Mouse (Mus musculus) liver, postnatal 0 days (tissue): ENCODE data around the gene Eral1. TPM values are rescaled to one million over a fixed set of nuclear protein-coding genes. Genes with fewer than 3 reads are reported as not detected.

ENCODE experiments used
- ATAC-seq: fragments of 200-750 bp; cut with Nextera tagmentation; 2 replicates; pipeline ENCODE4 v1.8.0; 2017; ENCODE audit warnings: mild to moderate bottlenecking, moderate library complexity
- DNase-seq: peaks from one replicate; pipeline ENCODE4 v3.0.0-alpha.2; 2016
- H3K27ac ChIP-seq: fragments of 300-500 bp; sonication (generic); 2 replicates; pipeline ENCODE4 v1.5.1; 2014; ENCODE audit warnings: antibody characterized with exemption, moderate library complexity, mild to moderate bottlenecking, low read depth
- H3K27me3 ChIP-seq: fragments of 300-500 bp; sonication (generic); 2 replicates; pipeline ENCODE4 v1.6.1; 2014; ENCODE audit warnings: low read length, control low read depth, mixed read lengths; ENCODE audit not compliant: insufficient read depth
- H3K36me3 ChIP-seq: fragments of 300-500 bp; sonication (generic); replicated peaks from 2 replicates; pipeline ENCODE4 v1.6.1; 2014; ENCODE audit warnings: mild to moderate bottlenecking, control low read depth, low read length, moderate library complexity, mixed read lengths; ENCODE audit not compliant: insufficient read depth
- H3K4me1 ChIP-seq: fragments of 300-500 bp; sonication (generic); 2 replicates; pipeline ENCODE4 v1.6.1; 2014; ENCODE audit warnings: antibody characterized with exemption, mild to moderate bottlenecking, control low read depth; ENCODE audit not compliant: insufficient read depth
- H3K4me2 ChIP-seq: fragments of 300-500 bp; sonication (generic); 2 replicates; pipeline ENCODE4 v1.6.1; 2014; ENCODE audit warnings: low read depth, mild to moderate bottlenecking, low read length, moderate library complexity, mixed read lengths
- H3K4me3 ChIP-seq: fragments of 300-500 bp; sonication (generic); 2 replicates; pipeline ENCODE4 v1.5.1; 2014; ENCODE audit warnings: low read depth, low read length
- H3K9ac ChIP-seq: fragments of 300-500 bp; sonication (generic); replicated peaks from 2 replicates; pipeline ENCODE4 v1.6.1; 2014; ENCODE audit warnings: mild to moderate bottlenecking, moderate library complexity
- H3K9me3 ChIP-seq: fragments of 300-500 bp; sonication (generic); 2 replicates; pipeline ENCODE4 v1.6.1; 2016; ENCODE audit warnings: mild to moderate bottlenecking, control low read depth, low read length, mixed read lengths
- CTCF ChIP-seq: sonication (generic); IDR thresholded peaks from 2 replicates; pipeline ENCODE4 v1.5.1; 2016; ENCODE audit warnings: antibody characterized with exemption, low read depth
- EP300 ChIP-seq: IDR thresholded peaks from 2 replicates; pipeline ENCODE4 v1.6.1; 2016; ENCODE audit warnings: antibody characterized with exemption, low read depth, mild to moderate bottlenecking
- WGBS: fragments of 180-500 bp; shearing (Covaris S2); extraction: QIAGEN DNeasy Blood & Tissue Kit; methylation state at CpG from one replicate; pipeline ENCODE4 v1.1.7; 2014; ENCODE audit not compliant: insufficient replicate concordance; 5-methylcytosine and 5-hydroxymethylcytosine counted together
- polyA plus RNA-seq: library from polyadenylated mRNA; unstranded; fragments of >200 nt; fragmentation: Nextera tagmentation; extraction: Ambion mirVana; gene quantifications from 2 replicates; pipeline ENCODE4 v1.2.1, GENCODE M21; 2015

Eral1 gene
- polyA plus RNA-seq, 1 experiment from 2014 or later: 10.6 TPM

- no peak overlapping the region for H3K4me2 ChIP-seq
- H3K27me3 ChIP-seq: no peaks in the 10 kb centered on the region
- H3K27ac ChIP-seq: no peak overlapping the region
- no peaks in the 10 kb centered on the region for H3K36me3 ChIP-seq
- TF ChIP-seq EP300: no peak
- TF ChIP-seq CTCF: no peak
- no peak for DNase-seq
- H3K9me3 ChIP-seq: no peaks in the 10 kb centered on the region
- no peak for ATAC-seq
- no peak overlapping the region for H3K4me3 ChIP-seq
- peaks cover 36% of the 10 kb centered on the region for H3K4me1 ChIP-seq
- 89% methylated on average over 2 of the region's 2 CpGs for WGBS
- no peak overlapping the region for H3K9ac ChIP-seq
These were observed 33.4 kb upstream of the Eral1 start for GRCm38 (mm10) chr11:78113616-78114015.

- Histone ChIP-seq H3K9ac (no peak overlapping the region), H3K9me3 (no peaks in the 10 kb centered on the region), H3K4me3 (no peak overlapping the region), H3K27ac (no peak overlapping the region), H3K36me3 (peaks cover 11% of the 10 kb centered on the region), H3K4me1 (peaks cover 24% of the 10 kb centered on the region), H3K27me3 (no peaks in the 10 kb centered on the region), H3K4me2 (no peak overlapping the region)
- TF ChIP-seq CTCF: no peak
- no peak for TF ChIP-seq EP300
- DNase-seq: no peak
- ATAC-seq: no peak
- 85% methylated on average over 5 of the region's 5 CpGs for WGBS
These were observed 24.3 kb upstream of the Eral1 start for GRCm38 (mm10) chr11:78104501-78104900.

DNA sequence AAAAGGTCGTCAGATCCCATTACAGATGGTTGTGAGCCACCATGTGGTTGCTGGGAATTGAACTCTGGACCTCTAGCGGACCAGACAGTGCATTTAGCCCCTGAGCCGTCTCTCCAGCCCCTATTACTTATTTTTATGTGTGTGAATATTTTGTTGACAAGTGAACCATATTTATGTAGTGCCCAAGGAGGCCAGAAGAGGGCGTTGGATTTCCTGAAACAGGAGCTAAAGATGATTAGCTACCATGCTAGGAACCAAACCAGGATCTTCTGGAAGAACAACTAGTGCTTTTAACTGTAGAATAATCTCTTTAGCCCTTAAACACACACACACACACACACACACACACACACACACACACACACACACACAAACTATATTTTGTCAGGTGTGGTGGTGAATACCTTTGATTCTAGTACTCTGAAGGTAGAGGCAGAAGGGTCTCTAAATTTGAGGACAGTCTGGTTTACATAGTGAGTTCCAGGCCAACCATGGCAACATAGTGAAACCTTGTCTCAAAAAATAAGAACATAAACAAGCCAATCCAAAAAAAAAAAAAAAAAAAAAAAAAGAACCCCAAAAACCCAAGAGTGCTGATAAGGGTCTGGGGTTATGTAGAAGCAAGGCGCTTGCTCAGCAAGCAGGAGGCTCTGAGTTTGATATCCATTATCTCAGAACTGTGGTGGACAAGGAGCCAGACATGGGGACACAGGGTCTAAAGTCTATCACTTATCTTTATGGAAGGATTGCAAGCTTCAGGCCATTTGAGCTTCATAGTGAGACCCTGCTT lies 23.0 kb upstream of the Eral1 start:
- Histone ChIP-seq H3K27me3 (no peaks in the 10 kb centered on the region), H3K36me3 (peaks cover 11% of the 10 kb centered on the region), H3K4me2 (no peak overlapping the region), H3K4me1 (peaks cover 24% of the 10 kb centered on the region), H3K9ac (no peak overlapping the region), H3K9me3 (no peaks in the 10 kb centered on the region), H3K4me3 (no peak overlapping the region), H3K27ac (no peak overlapping the region; the same call in 1 of the 2 replicates)
- peak; percentile 56 for DNase-seq
- WGBS: 55% methylated on average over 5 of the region's 5 CpGs
- no peak for ATAC-seq
- peak; percentile 64 for TF ChIP-seq CTCF
- no peak for TF ChIP-seq EP300

DNA sequence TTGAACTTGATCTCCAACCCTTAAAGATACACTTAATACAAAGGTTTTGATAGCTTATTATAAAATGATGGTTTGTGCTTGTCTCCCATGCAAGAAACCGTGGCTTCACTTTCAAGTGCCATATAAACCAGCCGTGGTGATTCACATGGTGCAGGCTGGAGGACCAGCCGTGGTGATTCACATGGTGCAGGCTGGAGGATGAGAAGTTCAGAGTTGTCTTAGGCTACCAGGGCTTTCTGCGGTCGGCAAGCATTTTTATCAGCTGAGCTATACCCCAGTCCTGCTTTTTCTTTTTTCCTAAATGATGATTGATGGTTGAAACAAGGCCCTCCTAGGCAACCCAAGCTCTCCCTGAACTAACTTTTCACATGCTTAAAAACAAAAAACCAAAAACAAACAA lies 22.0 kb upstream of the Eral1 start:
- peaks cover 30% of the 10 kb centered on the region for H3K4me1 ChIP-seq
- H3K27me3 ChIP-seq: no peaks in the 10 kb centered on the region
- H3K4me2 ChIP-seq: no peak overlapping the region
- no peak for ATAC-seq
- no peaks in the 10 kb centered on the region for H3K9me3 ChIP-seq
- WGBS: 69% methylated on average over 5 of the region's 5 CpGs
- H3K4me3 ChIP-seq: no peak overlapping the region
- H3K27ac ChIP-seq: no peak overlapping the region
- TF ChIP-seq CTCF (no peak), EP300 (no peak)
- DNase-seq: no peak
- H3K36me3 ChIP-seq: peaks cover 9% of the 10 kb centered on the region
- no peak overlapping the region for H3K9ac ChIP-seq

GRCm38 (mm10) chr11:78100746-78101145 lies 20.6 kb upstream of the Eral1 start:
- ATAC-seq: no peak
- Histone ChIP-seq H3K9me3 (no peaks in the 10 kb centered on the region), H3K36me3 (peaks cover 6% of the 10 kb centered on the region), H3K4me2 (peak overlapping the region; percentile 40), H3K9ac (peak overlapping the region; percentile 21; the same call in 1 of the 2 replicates), H3K4me1 (peaks cover 37% of the 10 kb centered on the region), H3K27me3 (no peaks in the 10 kb centered on the region), H3K27ac (peak overlapping the region; percentile 59; the same call in 1 of the 2 replicates), H3K4me3 (peak overlapping the region; percentile 15; the same call in 1 of the 2 replicates)
- TF ChIP-seq EP300 (no peak), CTCF (no peak)
- 65% methylated on average over 11 of the region's 11 CpGs for WGBS
- DNase-seq: no peak

DNA sequence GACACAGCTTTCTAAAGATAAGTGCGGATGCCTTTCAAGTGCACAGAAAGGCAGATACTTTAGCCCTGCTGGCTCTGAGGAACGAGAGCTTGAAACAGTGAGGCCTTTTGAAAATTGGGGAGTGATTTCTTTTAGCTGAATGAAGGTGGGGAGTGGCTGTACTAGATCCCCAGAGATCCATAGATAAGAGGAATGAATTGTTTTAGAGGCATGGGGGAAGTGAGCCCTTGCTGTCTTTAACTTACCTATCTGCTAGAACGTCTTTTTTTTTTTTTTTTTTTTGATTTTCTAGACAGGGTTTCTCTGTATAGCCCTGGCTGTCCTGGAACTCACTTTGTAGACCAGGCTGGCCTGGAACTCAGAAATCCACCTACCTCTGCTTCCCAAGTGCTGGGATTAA lies 16.9 kb upstream of the Eral1 start:
- Histone ChIP-seq H3K9ac (no peak overlapping the region), H3K4me3 (no peak overlapping the region), H3K36me3 (peaks cover 6% of the 10 kb centered on the region; the same call in 1 of the 2 replicates), H3K27ac (no peak overlapping the region), H3K4me2 (peak overlapping the region; percentile 29; the same call in 1 of the 2 replicates), H3K4me1 (peaks cover 34% of the 10 kb centered on the region), H3K9me3 (no peaks in the 10 kb centered on the region), H3K27me3 (no peaks in the 10 kb centered on the region)
- 52% methylated on average over 3 of the region's 3 CpGs for WGBS
- TF ChIP-seq EP300 (no peak), CTCF (no peak)
- ATAC-seq: no peak
- DNase-seq: no peak
